Mouse (Mus musculus) liver, embryonic 14.5 days (tissue): ENCODE results near the gene Cst13.

Experiments used
- CTCF ChIP-seq: IDR thresholded peaks from 2 replicates; pipeline ENCODE4 v1.5.1; 2016; ENCODE audit warnings: antibody characterized with exemption, low read depth, control low read depth
- EP300 ChIP-seq: IDR thresholded peaks from 2 replicates; pipeline ENCODE4 v1.6.1; 2016; ENCODE audit warnings: antibody characterized with exemption, low read depth

- TF ChIP-seq CTCF, result no peak
- TF ChIP-seq EP300, result no peak
These were observed 6.1 kb downstream of the Cst13 start for GRCm38 (mm10) chr2:148825986-148826385.
